Mouse (Mus musculus) stomach, embryonic 15.5 days (tissue): ENCODE measurements around the gene Nmnat2. TPM values are rescaled to one million over a fixed set of nuclear protein-coding genes. Genes with fewer than 3 reads are reported as not detected.

Experiments
- ATAC-seq: fragments of 200-750 bp; cut with Nextera tagmentation; 2 replicates; pipeline ENCODE4 v1.8.0; 2017; ENCODE audit warnings: low read depth, moderate number of reproducible peaks, moderate TSS enrichment; ENCODE audit not compliant: insufficient read depth, low FRiP score
- H3K27ac ChIP-seq: fragments of 300-500 bp; sonication (generic); 2 replicates; pipeline ENCODE4 v1.5.1; 2015; ENCODE audit warnings: mild to moderate bottlenecking, inconsistent platforms
- H3K27me3 ChIP-seq: fragments of 300-500 bp; sonication (generic); replicated peaks from 2 replicates; pipeline ENCODE4 v1.6.1; 2015; ENCODE audit warnings: inconsistent platforms
- H3K36me3 ChIP-seq: fragments of 300-500 bp; sonication (generic); 2 replicates; pipeline ENCODE4 v1.6.1; 2015; ENCODE audit warnings: inconsistent platforms
- H3K4me1 ChIP-seq: fragments of 300-500 bp; sonication (generic); 2 replicates; pipeline ENCODE4 v1.6.1; 2015; ENCODE audit warnings: inconsistent platforms
- H3K4me2 ChIP-seq: fragments of 300-500 bp; sonication (generic); 2 replicates; pipeline ENCODE4 v1.6.1; 2015; ENCODE audit warnings: mild to moderate bottlenecking, inconsistent platforms
- H3K4me3 ChIP-seq: fragments of 300-500 bp; sonication (generic); replicated peaks from 2 replicates; pipeline ENCODE4 v1.5.1; 2015; ENCODE audit warnings: inconsistent platforms
- H3K9ac ChIP-seq: fragments of 300-500 bp; sonication (generic); 2 replicates; pipeline ENCODE4 v1.6.1; 2015; ENCODE audit warnings: inconsistent platforms
- H3K9me3 ChIP-seq: fragments of 300-500 bp; sonication (generic); 2 replicates; pipeline ENCODE4 v1.6.1; 2016; ENCODE audit warnings: inconsistent platforms
- WGBS: fragments of 180-500 bp; shearing (Covaris S2); methylation state at CpG from one replicate; pipeline ENCODE4 v1.1.7; 2015; 5-methylcytosine and 5-hydroxymethylcytosine counted together
- polyA plus RNA-seq: library from polyadenylated mRNA; unstranded; fragments of >200 nt; fragmentation: Nextera tagmentation; extraction: Ambion mirVana; gene quantifications from 2 replicates; pipeline ENCODE4 v1.2.1, GENCODE M21; 2015

Gene Nmnat2
- polyA plus RNA-seq, 1 experiment from 2014 or later, result 2.4 TPM

DNA sequence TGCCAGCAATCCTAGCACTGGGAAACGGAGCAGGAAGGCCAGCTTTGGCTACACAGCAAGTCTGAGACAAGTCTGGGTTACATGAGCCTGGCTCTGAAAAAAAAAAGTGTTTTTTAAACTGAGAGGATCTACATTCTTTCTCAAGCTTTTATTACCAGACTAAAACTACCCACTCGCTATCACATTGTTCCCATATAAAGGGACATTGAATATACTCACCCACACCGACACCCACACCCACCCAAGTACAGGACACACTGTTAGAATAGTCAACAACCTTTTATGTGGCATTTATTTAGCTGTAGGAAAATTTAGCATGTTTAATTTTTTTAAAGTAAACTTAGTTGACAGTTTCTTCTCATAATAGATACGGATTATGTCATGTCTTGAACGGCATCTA, 35.3 kb downstream of the Nmnat2 start:
- H3K4me1 ChIP-seq, result no peaks in the 10 kb centered on the region
- ATAC-seq, result no peak
- H3K4me3 ChIP-seq, result no peak overlapping the region
- H3K4me2 ChIP-seq, result no peak overlapping the region
- H3K36me3 ChIP-seq, result no peaks in the 10 kb centered on the region
- H3K9me3 ChIP-seq, result no peaks in the 10 kb centered on the region
- H3K27ac ChIP-seq, result no peak overlapping the region
- no peak overlapping the region for H3K9ac ChIP-seq
- no peaks in the 10 kb centered on the region for H3K27me3 ChIP-seq
- WGBS, result 77% methylated on average over 5 of the region's 5 CpGs

- no peak for ATAC-seq
- H3K27ac ChIP-seq, result no peak overlapping the region
- H3K4me2 ChIP-seq, result no peak overlapping the region
- no peaks in the 10 kb centered on the region for H3K4me1 ChIP-seq
- H3K9ac ChIP-seq, result no peak overlapping the region
- no peaks in the 10 kb centered on the region for H3K36me3 ChIP-seq
- H3K27me3 ChIP-seq, result no peaks in the 10 kb centered on the region
- 46% methylated on average over 6 of the region's 6 CpGs for WGBS
- H3K4me3 ChIP-seq, result no peak overlapping the region
- H3K9me3 ChIP-seq, result no peaks in the 10 kb centered on the region
Observed at GRCm38 (mm10) chr1:152992271-152993134, 37.7 kb downstream of the Nmnat2 start.

DNA sequence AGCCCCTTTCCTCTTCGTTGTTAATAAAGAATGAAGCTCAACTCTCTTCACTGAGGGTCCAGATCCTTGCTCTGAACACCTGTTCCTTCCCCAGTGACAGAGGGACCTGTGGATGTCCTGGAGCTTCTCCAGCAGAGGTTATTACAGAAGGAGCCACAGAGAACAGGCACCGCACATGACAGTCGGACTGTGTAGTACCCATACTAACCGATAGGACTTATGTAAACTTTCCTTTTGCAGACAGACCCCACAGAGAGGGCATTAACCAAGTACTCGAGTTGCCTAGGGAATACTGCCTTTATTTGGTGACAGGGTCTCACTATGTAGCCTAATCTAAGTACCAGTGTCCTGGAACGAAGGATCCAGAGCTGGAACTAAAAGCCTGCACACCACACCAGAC, 39.0 kb downstream of the Nmnat2 start:
- Histone ChIP-seq H3K27ac (no peak overlapping the region), H3K36me3 (no peaks in the 10 kb centered on the region), H3K4me3 (no peak overlapping the region), H3K9ac (no peak overlapping the region), H3K27me3 (no peaks in the 10 kb centered on the region), H3K9me3 (no peaks in the 10 kb centered on the region), H3K4me2 (no peak overlapping the region), H3K4me1 (no peaks in the 10 kb centered on the region)
- WGBS, result 78% methylated on average over 6 of the region's 6 CpGs
- no peak for ATAC-seq

DNA sequence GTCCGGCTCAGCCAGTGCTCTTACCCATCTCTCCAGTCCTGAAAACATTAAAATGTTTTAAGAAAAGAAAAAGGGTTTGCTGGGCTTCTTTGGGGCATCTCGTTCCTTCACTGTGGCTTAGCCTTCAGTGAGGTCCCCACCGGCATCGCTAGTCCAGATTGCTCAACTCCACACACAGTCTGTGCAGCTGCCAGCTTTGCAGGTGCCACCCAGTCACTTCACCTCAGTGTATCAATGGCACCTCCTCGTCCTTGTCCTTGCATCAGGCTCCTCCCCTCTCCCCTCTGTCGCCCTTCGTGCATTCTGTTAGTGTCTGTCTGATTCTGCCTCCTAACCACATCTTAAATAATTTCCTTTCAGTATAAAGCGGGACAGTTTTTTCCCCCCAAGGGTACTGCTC, 45.2 kb downstream of the Nmnat2 start:
- H3K4me3 ChIP-seq, result no peak overlapping the region
- no peaks in the 10 kb centered on the region for H3K27me3 ChIP-seq
- H3K27ac ChIP-seq, result no peak overlapping the region
- H3K36me3 ChIP-seq, result no peaks in the 10 kb centered on the region
- no peaks in the 10 kb centered on the region for H3K9me3 ChIP-seq
- no peak for ATAC-seq
- H3K4me2 ChIP-seq, result no peak overlapping the region
- no peak overlapping the region for H3K9ac ChIP-seq
- H3K4me1 ChIP-seq, result no peaks in the 10 kb centered on the region
- 81% methylated on average over 8 of the region's 8 CpGs for WGBS

DNA sequence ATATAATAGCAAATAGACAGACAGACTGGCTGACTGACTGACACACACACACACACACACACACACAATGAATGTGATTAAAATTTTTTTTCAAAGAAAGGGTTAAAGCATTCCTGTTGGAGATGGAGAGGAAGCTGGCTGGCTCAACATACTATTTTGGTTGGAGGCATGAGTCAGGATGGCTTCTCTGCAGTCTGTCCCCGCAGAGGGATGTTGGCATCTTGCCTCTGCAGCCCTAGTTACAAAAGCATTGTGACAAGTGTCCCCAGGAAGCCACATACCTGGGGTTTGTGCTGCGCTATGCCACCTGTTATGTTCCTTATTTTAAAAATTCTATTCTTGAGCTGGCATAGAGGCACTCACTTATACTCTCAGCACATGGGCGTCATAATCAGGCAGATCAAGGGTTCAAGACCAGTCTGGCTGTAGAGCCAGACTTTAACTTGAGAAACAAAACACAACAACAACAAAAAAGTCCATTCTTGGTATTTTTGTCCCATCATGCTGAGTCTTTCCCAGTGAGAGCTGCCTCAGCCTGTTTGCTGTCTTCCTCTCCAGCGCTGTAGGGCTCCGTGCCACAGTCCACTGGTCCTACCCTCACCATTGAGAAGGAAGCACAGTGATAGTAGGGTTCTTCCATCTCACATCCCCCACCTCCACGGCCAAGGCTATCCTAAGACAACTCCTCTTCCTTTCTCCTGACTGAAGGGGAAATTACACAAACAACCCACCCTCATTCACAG, 45.9 kb downstream of the Nmnat2 start:
- no peak overlapping the region for H3K4me3 ChIP-seq
- no peak for ATAC-seq
- 77% methylated on average over 6 of the region's 6 CpGs for WGBS

GRCm38 (mm10) chr1:153002295-153003050, 47.7 kb downstream of the Nmnat2 start:
- Histone ChIP-seq H3K36me3 (no peaks in the 10 kb centered on the region), H3K4me3 (no peak overlapping the region), H3K9me3 (no peaks in the 10 kb centered on the region), H3K9ac (no peak overlapping the region), H3K4me2 (no peak overlapping the region), H3K27ac (no peak overlapping the region), H3K4me1 (0 out of 2 replicates have a peak, but pooled peaks cover 3% of the 10 kb centered on the region), H3K27me3 (no peaks in the 10 kb centered on the region)
- ATAC-seq, result no peak
- WGBS, result 71% methylated on average over 11 of the region's 11 CpGs

More for the DNA sequence above, 45.9 kb downstream of the Nmnat2 start:
- no peaks in the 10 kb centered on the region for H3K9me3 ChIP-seq
- H3K4me1 ChIP-seq, result no peaks in the 10 kb centered on the region
- no peak overlapping the region for H3K9ac ChIP-seq
- no peaks in the 10 kb centered on the region for H3K36me3 ChIP-seq
- H3K4me2 ChIP-seq, result no peak overlapping the region
- H3K27me3 ChIP-seq, result no peaks in the 10 kb centered on the region
- no peak overlapping the region for H3K27ac ChIP-seq

- Histone ChIP-seq H3K27me3 (no peaks in the 10 kb centered on the region), H3K9ac (no peak overlapping the region), H3K4me2 (no peak overlapping the region), H3K36me3 (no peaks in the 10 kb centered on the region), H3K4me3 (no peak overlapping the region), H3K27ac (no peak overlapping the region), H3K9me3 (no peaks in the 10 kb centered on the region), H3K4me1 (0 out of 2 replicates have a peak, but pooled peaks cover 3% of the 10 kb centered on the region)
- 90% methylated on average over 2 of the region's 2 CpGs for WGBS
- no peak for ATAC-seq
Observed at GRCm38 (mm10) chr1:153004472-153004871, 49.7 kb downstream of the Nmnat2 start.

DNA sequence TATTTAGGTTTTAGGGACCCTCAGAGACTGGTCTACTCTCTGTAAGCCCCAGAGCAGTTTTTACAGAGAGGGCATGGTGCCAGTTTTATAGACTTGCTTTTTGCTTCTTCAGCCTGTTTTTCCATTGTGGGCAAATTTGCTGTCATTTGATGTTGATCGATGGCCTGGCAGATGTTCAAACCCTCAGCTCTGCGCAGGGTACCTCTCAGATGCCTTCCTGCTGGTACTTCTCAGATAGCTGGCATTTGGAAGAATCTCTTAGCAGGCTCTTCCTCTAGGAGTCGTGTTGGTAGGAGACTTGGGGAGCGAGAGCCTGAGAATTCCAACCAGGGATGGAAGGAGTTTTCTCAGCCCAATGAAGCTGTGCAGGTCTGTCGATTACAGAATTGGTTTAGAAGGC, 51.3 kb downstream of the Nmnat2 start:
- no peak for ATAC-seq
- no peak overlapping the region for H3K4me3 ChIP-seq
- no peak overlapping the region for H3K4me2 ChIP-seq
- H3K27ac ChIP-seq, result no peak overlapping the region
- 0 out of 2 replicates have a peak, but pooled peaks cover 3% of the 10 kb centered on the region for H3K4me1 ChIP-seq
- no peaks in the 10 kb centered on the region for H3K36me3 ChIP-seq
- H3K9ac ChIP-seq, result no peak overlapping the region
- H3K9me3 ChIP-seq, result no peaks in the 10 kb centered on the region
- WGBS, result 51% methylated on average over 5 of the region's 5 CpGs
- H3K27me3 ChIP-seq, result no peaks in the 10 kb centered on the region

DNA sequence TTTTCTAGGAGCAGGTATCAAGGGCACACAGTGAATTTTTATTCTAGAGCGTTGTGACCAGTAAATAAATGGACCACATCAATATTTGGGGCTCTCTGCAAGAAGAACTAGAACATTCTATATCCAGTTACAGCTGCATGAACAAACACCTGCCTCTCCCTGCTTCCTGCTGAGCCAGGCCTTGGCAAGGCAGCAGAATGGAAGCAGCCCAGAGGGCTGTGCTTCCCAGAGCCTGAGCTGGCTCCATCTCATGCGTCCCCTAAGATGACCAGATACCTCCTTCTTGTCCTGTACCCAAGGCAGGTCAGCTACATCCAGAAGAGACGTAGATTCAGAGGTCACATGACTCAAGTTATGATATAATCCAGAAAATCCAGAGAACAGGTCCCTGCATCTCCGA, 52.0 kb downstream of the Nmnat2 start:
- H3K27me3 ChIP-seq, result no peaks in the 10 kb centered on the region
- H3K4me3 ChIP-seq, result no peak overlapping the region
- 82% methylated on average over 4 of the region's 4 CpGs for WGBS
- no peaks in the 10 kb centered on the region for H3K9me3 ChIP-seq
- ATAC-seq, result no peak
- H3K27ac ChIP-seq, result no peak overlapping the region
- H3K4me2 ChIP-seq, result no peak overlapping the region
- H3K36me3 ChIP-seq, result no peaks in the 10 kb centered on the region
- H3K9ac ChIP-seq, result no peak overlapping the region
- H3K4me1 ChIP-seq, result 0 out of 2 replicates have a peak, but pooled peaks cover 3% of the 10 kb centered on the region

GRCm38 (mm10) chr1:153007292-153007691, 52.5 kb downstream of the Nmnat2 start:
- 0 out of 2 replicates have a peak, but pooled peaks cover 3% of the 10 kb centered on the region for H3K4me1 ChIP-seq
- no peak overlapping the region for H3K4me2 ChIP-seq
- no peak overlapping the region for H3K4me3 ChIP-seq
- no peak overlapping the region for H3K27ac ChIP-seq
- H3K27me3 ChIP-seq, result no peaks in the 10 kb centered on the region
- no peak for ATAC-seq
- H3K9me3 ChIP-seq, result no peaks in the 10 kb centered on the region
- no peak overlapping the region for H3K9ac ChIP-seq
- 69% methylated on average over 5 of the region's 5 CpGs for WGBS
- H3K36me3 ChIP-seq, result no peaks in the 10 kb centered on the region

DNA sequence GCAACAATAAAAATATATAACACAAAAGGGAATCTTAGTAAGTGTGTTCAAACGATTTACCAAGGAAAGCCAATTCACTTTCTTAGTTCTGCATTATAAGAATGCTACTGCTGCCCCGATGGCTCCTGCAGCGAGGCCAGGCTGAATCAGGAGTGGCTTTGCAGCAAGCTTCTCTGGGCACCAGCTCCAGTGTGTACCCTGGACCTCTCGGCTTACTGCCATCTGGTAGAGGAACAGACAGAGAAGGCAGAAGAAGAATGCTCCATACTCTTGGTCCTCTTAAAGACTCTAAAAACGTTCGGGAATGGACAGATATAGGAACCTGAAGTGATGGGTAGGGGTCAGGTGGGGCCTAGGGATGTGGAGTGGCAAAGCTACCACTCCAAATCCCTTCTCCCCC, 53.0 kb downstream of the Nmnat2 start:
- Histone ChIP-seq H3K9me3 (no peaks in the 10 kb centered on the region), H3K4me3 (no peak overlapping the region), H3K27me3 (no peaks in the 10 kb centered on the region), H3K9ac (no peak overlapping the region), H3K4me1 (0 out of 2 replicates have a peak, but pooled peaks cover 3% of the 10 kb centered on the region), H3K27ac (no peak overlapping the region), H3K4me2 (no peak overlapping the region), H3K36me3 (no peaks in the 10 kb centered on the region)
- no peak for ATAC-seq
- WGBS, result 85% methylated on average over 6 of the region's 6 CpGs
